Mouse (Mus musculus) lung, postnatal 0 days (tissue): ENCODE measurements around the gene Alk.

ENCODE experiments used
- CTCF ChIP-seq: IDR thresholded peaks from 2 replicates; pipeline ENCODE4 v1.5.1; 2016; ENCODE audit warnings: antibody characterized with exemption, mild to moderate bottlenecking
- EP300 ChIP-seq: IDR thresholded peaks from 2 replicates; pipeline ENCODE4 v1.6.1; 2016; ENCODE audit warnings: antibody characterized with exemption, mild to moderate bottlenecking, control low read depth

GRCm38 (mm10) chr17:71909107-71909506 lies 695.3 kb downstream of the Alk start:
- peak; percentile 69 for TF ChIP-seq CTCF
- TF ChIP-seq EP300 = no peak
